Mouse (Mus musculus): ENCODE measurements around the gene Enpp1. TPM values are rescaled to one million over a fixed set of nuclear protein-coding genes. Genes with fewer than 3 reads are reported as not detected.
A peak's percentile ranks its signal among the peaks of the same experiment; 100 is the strongest.

The Enpp1 gene
- polyA plus RNA-seq (2016; fragmentation: Nextera tagmentation; extraction: Ambion mirVana): 1.6 and 1.9 TPM in 2 replicates

DNA sequence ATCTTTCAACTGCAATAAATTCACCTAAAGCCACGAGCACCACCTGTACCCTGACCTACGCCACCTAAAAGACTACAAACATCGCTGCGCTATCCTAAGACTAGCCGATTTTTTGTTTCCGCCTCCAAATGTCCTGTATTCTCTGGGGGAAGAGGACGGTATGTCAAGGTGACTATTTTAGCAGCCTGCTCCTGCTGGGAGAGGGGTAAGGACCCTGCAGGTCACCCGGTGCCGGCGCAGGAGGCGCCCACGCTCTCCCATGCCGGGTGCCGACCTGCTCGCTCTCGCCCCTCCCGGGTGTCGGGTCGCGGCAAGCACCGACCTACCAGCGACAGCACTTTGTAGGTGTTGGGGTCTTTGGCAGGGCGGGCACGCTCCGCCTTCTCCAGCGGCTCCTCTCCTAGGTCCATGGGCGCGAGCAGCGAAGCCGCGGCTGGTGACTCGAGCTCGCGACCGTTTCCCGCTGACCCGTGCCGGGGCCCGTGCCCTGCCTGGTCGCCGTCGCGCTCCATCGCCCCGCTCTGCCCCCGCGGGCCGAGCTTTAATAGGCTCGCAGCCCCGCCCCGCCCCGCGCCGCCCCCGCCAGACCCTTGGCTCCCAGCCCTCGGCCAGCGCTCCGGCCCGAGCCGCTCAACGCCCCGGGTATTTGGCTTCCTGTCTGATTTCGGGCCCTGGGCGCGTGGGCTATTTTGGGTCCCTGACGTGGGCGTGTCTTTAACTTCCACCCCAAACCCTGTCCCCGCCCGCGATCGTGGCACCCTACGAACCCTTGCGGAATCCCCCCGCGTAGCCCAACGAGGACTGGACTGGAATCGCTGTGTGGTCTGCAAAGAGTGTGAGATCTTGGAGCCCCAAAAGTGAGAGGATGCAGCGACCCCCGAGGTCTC lies at the start of gene Enpp1:
Enpp1 (minus strand) TSS at position 680 of the 887 bp plus-strand sequence.
- Histone ChIP-seq H3K4me2 (replicated peaks) (peak within 1 kb of the TSS; percentile 99), H3K9me3 (no peaks in the 10 kb centered on the region), H3K4me3 (peak within 1 kb of the TSS; percentile 62), H3K27ac (no peak within 1 kb of the TSS), H3K36me3 (no peaks in the 10 kb centered on the region), H3K27me3 (peaks cover 25% of the 10 kb centered on the region), H3K4me1 (no peaks in the 10 kb centered on the region), H3K9ac (peak within 1 kb of the TSS; percentile 55)
- peak; percentile 75 for ATAC-seq (ENCODE audit: insufficient number of reproducible peaks, insufficient read depth, low FRiP score, low TSS enrichment)
- under 1% methylated on average over 69 of the region's 79 CpGs for WGBS

DNA sequence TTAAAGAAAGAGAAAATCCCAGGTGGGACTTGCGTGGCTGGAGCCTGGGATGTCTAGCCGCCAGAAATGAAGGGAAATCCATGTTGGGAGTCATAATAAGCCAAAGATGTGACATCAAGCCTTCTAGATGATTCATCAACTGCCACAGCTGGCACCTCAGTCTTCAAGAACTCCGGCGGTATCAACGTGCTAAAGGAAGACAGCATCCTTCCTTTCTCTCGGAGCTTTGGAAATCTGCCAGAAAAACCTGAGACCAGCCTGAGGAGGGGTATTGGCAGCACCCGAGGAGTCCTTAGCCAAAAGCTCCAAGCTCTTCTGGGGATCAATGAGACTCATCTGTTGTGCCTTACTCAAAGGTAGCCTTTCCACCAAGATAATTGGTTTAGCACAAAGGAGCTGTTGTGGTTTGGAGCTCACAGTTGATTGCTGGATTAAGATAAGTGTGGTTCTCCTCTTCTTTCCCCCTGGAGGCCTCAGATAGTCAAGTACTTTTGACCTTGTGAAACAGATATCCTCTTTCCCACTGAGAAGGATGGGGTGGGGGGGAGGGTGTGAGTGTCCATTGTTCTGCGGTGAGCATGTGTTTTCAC lies 46.5 kb upstream of the Enpp1 start:
- no peaks in the 10 kb centered on the region for H3K4me1 ChIP-seq
- no peaks in the 10 kb centered on the region for H3K27me3 ChIP-seq
- no peaks in the 10 kb centered on the region for H3K9me3 ChIP-seq
- H3K4me3 ChIP-seq: no peak overlapping the region
- H3K9ac ChIP-seq: no peak overlapping the region
- no peaks in the 10 kb centered on the region for H3K36me3 ChIP-seq
- H3K27ac ChIP-seq: no peak overlapping the region
- WGBS: 38% methylated on average over 8 of the region's 8 CpGs
- no peak for ATAC-seq (ENCODE audit: insufficient number of reproducible peaks, insufficient read depth, low FRiP score, low TSS enrichment)
- no peak overlapping the region for H3K4me2 ChIP-seq (replicated peaks)

- Histone ChIP-seq H3K4me3 (no peak overlapping the region), H3K4me2 (replicated peaks) (peak overlapping the region; percentile 25), H3K4me1 (no peaks in the 10 kb centered on the region), H3K27ac (no peak overlapping the region), H3K9ac (no peak overlapping the region), H3K27me3 (no peaks in the 10 kb centered on the region), H3K36me3 (no peaks in the 10 kb centered on the region), H3K9me3 (no peaks in the 10 kb centered on the region)
- 44% methylated on average over 9 of the region's 9 CpGs for WGBS
- ATAC-seq (ENCODE audit: insufficient number of reproducible peaks, insufficient read depth, low FRiP score, low TSS enrichment): no peak
These were observed 43.0 kb upstream of the Enpp1 start for GRCm38 (mm10) chr10:24754874-24755540.

DNA sequence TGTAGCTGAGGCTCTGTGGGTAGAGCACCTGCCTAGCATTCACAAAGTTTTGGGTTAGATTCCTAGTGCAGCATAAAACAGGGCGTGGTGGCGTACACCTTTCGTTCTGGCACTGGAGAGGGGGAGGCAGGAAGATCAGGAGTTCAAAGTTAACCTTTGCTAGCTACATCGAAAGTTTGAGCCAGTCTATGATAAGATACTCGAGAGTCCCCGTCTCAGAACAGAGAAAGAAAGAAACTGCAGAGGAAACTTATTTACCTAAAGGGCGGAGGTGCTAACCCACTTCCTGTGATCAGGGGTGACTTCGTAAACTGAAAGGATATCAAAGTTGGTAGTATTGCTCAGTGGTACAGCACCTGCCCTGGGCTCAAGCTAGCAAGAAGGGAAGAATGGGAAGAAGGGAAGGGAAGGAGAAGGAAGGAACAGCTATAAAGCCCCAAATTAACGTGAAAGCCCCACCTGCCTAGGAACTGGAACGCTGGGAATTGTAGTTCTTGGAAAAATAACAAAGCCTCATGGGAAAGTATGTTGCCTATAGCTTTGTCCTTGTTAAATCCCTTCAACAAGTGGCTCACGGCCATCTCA lies 42.4 kb upstream of the Enpp1 start:
- Histone ChIP-seq H3K4me2 (replicated peaks) (peak overlapping the region; percentile 25), H3K9ac (no peak overlapping the region), H3K27ac (no peak overlapping the region), H3K4me1 (no peaks in the 10 kb centered on the region), H3K36me3 (no peaks in the 10 kb centered on the region), H3K9me3 (no peaks in the 10 kb centered on the region), H3K27me3 (no peaks in the 10 kb centered on the region), H3K4me3 (peak overlapping the region; percentile 16)
- WGBS: 53% methylated on average over 11 of the region's 11 CpGs
- no peak for ATAC-seq (ENCODE audit: insufficient number of reproducible peaks, insufficient read depth, low FRiP score, low TSS enrichment)

- WGBS: 71% methylated on average over 16 of the region's 16 CpGs
- no peaks in the 10 kb centered on the region for H3K4me1 ChIP-seq
- no peaks in the 10 kb centered on the region for H3K9me3 ChIP-seq
- peak overlapping the region; percentile 25 for H3K4me2 ChIP-seq (replicated peaks)
- no peak overlapping the region for H3K27ac ChIP-seq
- no peak overlapping the region for H3K9ac ChIP-seq
- H3K4me3 ChIP-seq: peak overlapping the region; percentile 16; the same call in 1 of the 2 replicates
- ATAC-seq (ENCODE audit: insufficient number of reproducible peaks, insufficient read depth, low FRiP score, low TSS enrichment): no peak
- H3K27me3 ChIP-seq: no peaks in the 10 kb centered on the region
- H3K36me3 ChIP-seq: no peaks in the 10 kb centered on the region
These were observed 41.7 kb upstream of the Enpp1 start for GRCm38 (mm10) chr10:24753536-24754250.

DNA sequence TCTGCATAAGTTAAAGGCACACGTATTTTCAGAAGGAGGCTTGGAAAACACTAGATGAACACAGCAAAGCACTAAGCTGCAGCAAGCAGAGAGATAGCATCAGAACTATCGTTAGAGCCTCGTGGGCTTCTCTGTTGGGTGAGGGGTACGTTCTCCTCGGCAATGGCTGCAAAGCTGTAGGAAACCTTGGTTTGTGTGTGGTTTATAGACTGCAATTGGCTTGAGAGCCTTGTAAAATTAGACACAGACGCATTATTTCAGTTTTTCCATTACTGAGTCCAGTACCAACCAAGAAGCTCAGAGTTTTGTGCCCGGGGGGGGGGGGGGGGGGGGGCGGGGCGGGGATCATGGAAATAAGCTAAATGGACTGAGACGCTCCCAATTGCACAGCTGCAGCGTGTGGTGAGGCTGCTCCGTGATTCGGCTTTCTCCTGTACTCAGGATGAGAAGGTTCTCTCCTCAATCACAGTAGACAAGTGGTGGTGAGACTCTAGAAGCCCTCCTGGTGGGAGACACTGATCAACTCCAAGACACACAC lies 31.1 kb upstream of the Enpp1 start:
- no peaks in the 10 kb centered on the region for H3K36me3 ChIP-seq
- H3K27ac ChIP-seq: no peak overlapping the region
- H3K4me1 ChIP-seq: no peaks in the 10 kb centered on the region; the same call in 1 of the 2 replicates
- H3K4me2 ChIP-seq (replicated peaks): no peak overlapping the region
- no peak for ATAC-seq (ENCODE audit: insufficient number of reproducible peaks, insufficient read depth, low FRiP score, low TSS enrichment)
- WGBS: 71% methylated on average over 11 of the region's 13 CpGs
- H3K9ac ChIP-seq: no peak overlapping the region
- H3K9me3 ChIP-seq: no peaks in the 10 kb centered on the region
- H3K4me3 ChIP-seq: no peak overlapping the region
- no peaks in the 10 kb centered on the region for H3K27me3 ChIP-seq

- WGBS: 71% methylated on average over 7 of the region's 7 CpGs
- Histone ChIP-seq H3K4me3 (no peak overlapping the region), H3K9ac (no peak overlapping the region), H3K4me2 (replicated peaks) (no peak overlapping the region), H3K27ac (no peak overlapping the region), H3K4me1 (no peaks in the 10 kb centered on the region; the same call in 1 of the 2 replicates), H3K27me3 (no peaks in the 10 kb centered on the region), H3K9me3 (no peaks in the 10 kb centered on the region), H3K36me3 (no peaks in the 10 kb centered on the region)
- no peak for ATAC-seq (ENCODE audit: insufficient number of reproducible peaks, insufficient read depth, low FRiP score, low TSS enrichment)
These were observed 29.6 kb upstream of the Enpp1 start for GRCm38 (mm10) chr10:24741229-24742198.

- no peak overlapping the region for H3K27ac ChIP-seq
- no peak overlapping the region for H3K4me2 ChIP-seq (replicated peaks)
- no peak for ATAC-seq (ENCODE audit: insufficient number of reproducible peaks, insufficient read depth, low FRiP score, low TSS enrichment)
- no peaks in the 10 kb centered on the region; the same call in 1 of the 2 replicates for H3K4me1 ChIP-seq
- no peaks in the 10 kb centered on the region for H3K9me3 ChIP-seq
- WGBS: 74% methylated on average over 2 of the region's 2 CpGs
- H3K36me3 ChIP-seq: no peaks in the 10 kb centered on the region
- no peak overlapping the region for H3K9ac ChIP-seq
- no peaks in the 10 kb centered on the region for H3K27me3 ChIP-seq
- no peak overlapping the region for H3K4me3 ChIP-seq
These were observed 27.2 kb upstream of the Enpp1 start for GRCm38 (mm10) chr10:24739171-24739570.

DNA sequence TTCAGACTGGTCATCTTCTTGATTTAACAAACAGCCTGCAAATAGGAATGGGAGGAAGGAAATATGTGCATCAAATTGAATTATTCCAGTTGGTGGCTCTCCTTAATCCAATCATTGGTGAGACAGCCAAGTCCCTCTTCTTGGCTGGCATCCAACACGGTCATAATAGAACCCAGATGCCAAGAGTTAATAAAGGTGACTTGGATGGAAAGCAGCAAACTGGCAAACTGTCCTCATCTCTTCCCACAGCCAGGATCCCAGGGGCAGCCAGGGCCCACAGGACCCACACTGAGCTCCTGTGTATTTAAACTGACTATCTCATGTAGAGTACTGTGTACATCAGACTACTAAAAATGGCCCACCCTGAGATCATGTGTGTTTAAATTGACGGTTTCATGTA lies 26.5 kb upstream of the Enpp1 start:
- H3K4me3 ChIP-seq: no peak overlapping the region
- H3K27me3 ChIP-seq: no peaks in the 10 kb centered on the region
- no peak overlapping the region for H3K4me2 ChIP-seq (replicated peaks)
- no peaks in the 10 kb centered on the region for H3K9me3 ChIP-seq
- 69% methylated on average over 2 of the region's 2 CpGs for WGBS
- no peak overlapping the region for H3K27ac ChIP-seq
- no peaks in the 10 kb centered on the region for H3K36me3 ChIP-seq
- ATAC-seq (ENCODE audit: insufficient number of reproducible peaks, insufficient read depth, low FRiP score, low TSS enrichment): no peak
- H3K4me1 ChIP-seq: no peaks in the 10 kb centered on the region; the same call in 1 of the 2 replicates
- no peak overlapping the region for H3K9ac ChIP-seq

Data from embryonic facial prominence, embryonic 12.5 days (tissue).